10 mouse cellular contexts compared by ENCODE assay signal in the genomic region with DNA sequence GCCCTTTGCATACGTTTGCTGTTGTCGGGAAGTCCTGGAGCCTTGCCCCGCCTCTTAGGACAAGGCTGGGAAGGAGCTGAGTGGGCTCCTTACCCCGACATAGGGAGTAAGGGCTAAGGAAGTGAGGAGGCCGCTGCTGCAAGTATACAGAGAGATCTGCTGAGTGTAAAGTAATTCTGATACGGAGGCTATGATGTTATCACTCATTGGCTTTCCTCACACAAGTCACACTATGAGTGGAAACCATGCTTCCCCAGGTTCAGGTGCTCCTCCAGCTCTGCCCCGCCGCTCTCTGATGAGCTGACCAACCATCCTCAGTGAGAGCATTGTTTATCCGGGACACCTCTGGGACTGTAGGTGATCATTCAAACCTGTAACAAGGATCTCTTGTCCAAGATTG. TPM values are rescaled to one million over a fixed set of nuclear protein-coding genes. Genes with fewer than 3 reads are reported as not detected.
DNase-seq lines count a peak whose midpoint lies in the region; ATAC-seq and TF ChIP-seq lines count a peak whose summit lies in the region.
"Had no signal": no experiment of that assay in that cellular context is flagged by ENCODE, and none has a peak within 500 bp of the region (broad histone marks: within the 10 kb centered on the region; RNA-seq: fewer than 3 reads in every experiment).

No protein-coding gene starts in this region.

- H3K4me1 ChIP-seq in heart, postnatal 0 days (ENCODE audit: control insufficient read depth, insufficient read depth), result peaks cover 28% of the 10 kb centered on the region
- peaks cover 18% of the 10 kb centered on the region for H3K4me1 ChIP-seq in spleen, adult 2 months (ENCODE audit: control insufficient read depth, insufficient read depth, insufficient read length)
- H3K4me1 ChIP-seq in stomach, embryonic 15.5 days, result peaks cover 15% of the 10 kb centered on the region; the same call in 1 of the 2 replicates

- H3K9ac ChIP-seq in heart, postnatal 0 days (replicated peaks; ENCODE audit: low read depth, low read length), result no peak overlapping the region
- no peak overlapping the region for H3K9ac ChIP-seq in stomach, embryonic 15.5 days

- no peak for DNase-seq in heart, postnatal 0 days (ENCODE audit: low spot score)
- DNase-seq in heart, adult 18-20 months, result no peak
- DNase-seq in spleen, adult 2 months (ENCODE audit: low read depth in 1 of 2, low spot score in 2 of 2), result no peak
- DNase-seq in spleen, postnatal 4 days (ENCODE audit: low spot score in 2 of 2), result no peak
- no peak for DNase-seq in testis, postnatal 14 days (ENCODE audit: low spot score)
- no peak for DNase-seq in gastrocnemius, postnatal 14 days
- DNase-seq: kidney, adult 2 months; thymus, postnatal 36 days had no signal

- H3K27me3 ChIP-seq in heart, postnatal 0 days (ENCODE audit: control insufficient read depth, insufficient read depth, low read length), result no peaks in the 10 kb centered on the region
- H3K27me3 ChIP-seq in spleen, adult 2 months (ENCODE audit: control insufficient read depth, insufficient read depth, low read length), result no peaks in the 10 kb centered on the region
- no peaks in the 10 kb centered on the region for H3K27me3 ChIP-seq in stomach, embryonic 15.5 days (replicated peaks)

- TF ChIP-seq CTCF in heart, postnatal 0 days (IDR thresholded peaks at IDR 0.05; ENCODE audit: low read depth), result no peak
- no peak for TF ChIP-seq CTCF in spleen, adult 2 months (IDR thresholded peaks at IDR 0.05; ENCODE audit: extremely low read depth, insufficient read depth, insufficient read length, insufficient replicate concordance)

- intact Hi-C loops in gastrocnemius, postnatal 14 days (cut with DNase I; ENCODE audit: low total_unique reads), result no loop called here

- no peak for ATAC-seq in heart, postnatal 0 days (ENCODE audit: insufficient read depth, low read depth)
- 0 out of 2 replicates have a peak, but pooled peaks have one; percentile 15 for ATAC-seq in erythroid progenitor cell, adult 5-6 weeks (replicated peaks; ENCODE audit: low FRiP score, poor library complexity, severe bottlenecking)
- no peak for ATAC-seq in stomach, embryonic 15.5 days (ENCODE audit: insufficient read depth, low FRiP score, low read depth)

- TF ChIP-seq POLR2A in spleen, adult 2 months (IDR thresholded peaks at IDR 0.05; ENCODE audit: low read depth, low read length), result no peak

- WGBS in heart, postnatal 0 days, result 64% methylated on average over 9 of the region's 9 CpGs
- WGBS in spleen, adult 2 months, result 73% methylated on average over 9 of the region's 9 CpGs
- 49% methylated on average over 9 of the region's 9 CpGs for WGBS in stomach, embryonic 15.5 days

- no peaks in the 10 kb centered on the region for H3K9me3 ChIP-seq in heart, postnatal 0 days (replicated peaks; ENCODE audit: control insufficient read depth, low read length)
- H3K9me3 ChIP-seq in stomach, embryonic 15.5 days, result no peaks in the 10 kb centered on the region

- peaks cover 3% of the 10 kb centered on the region; the same call in 1 of the 2 replicates for H3K36me3 ChIP-seq in heart, postnatal 0 days (replicated peaks; ENCODE audit: control insufficient read depth, insufficient read depth, low read length)
- H3K36me3 ChIP-seq in spleen, adult 2 months (ENCODE audit: control insufficient read depth, insufficient read depth, low read length), result no peaks in the 10 kb centered on the region
- H3K36me3 ChIP-seq in stomach, embryonic 15.5 days, result no peaks in the 10 kb centered on the region

- H3K4me3 ChIP-seq in heart, postnatal 0 days (ENCODE audit: low read depth, low read length), result no peak overlapping the region
- no peak overlapping the region for H3K4me3 ChIP-seq in spleen, adult 2 months (ENCODE audit: extremely low read depth, insufficient read depth, insufficient read length)
- no peak overlapping the region for H3K4me3 ChIP-seq in stomach, embryonic 15.5 days (replicated peaks)

- H3K4me2 ChIP-seq in heart, postnatal 0 days (ENCODE audit: low read depth, low read length), result no peak overlapping the region
- H3K4me2 ChIP-seq in stomach, embryonic 15.5 days, result no peak overlapping the region

- TF ChIP-seq EP300 in heart, postnatal 0 days (IDR thresholded peaks at IDR 0.05; ENCODE audit: low read depth), result no peak

- H3K27ac ChIP-seq in heart, postnatal 0 days (ENCODE audit: low read depth), result peak overlapping the region; percentile 26; the same call in 1 of the 2 replicates
- peak overlapping the region; percentile 73 for H3K27ac ChIP-seq in spleen, adult 2 months (ENCODE audit: insufficient read depth, low read length)
- H3K27ac ChIP-seq in stomach, embryonic 15.5 days, result peak overlapping the region; percentile 21; the same call in 1 of the 2 replicates

RNA-seq across cellular contexts. Expression of a gene that starts 30.4 kb away (rescaled TPM):
- total RNA-seq in heart, postnatal 0 days (2014; rRNA removed; ENCODE audit: low replicate concordance), result 52.1 and 69.1 TPM in 2 replicates
- polyA plus RNA-seq in heart, postnatal 0 days (2015; fragmentation: Nextera tagmentation; extraction: Ambion mirVana), result 13.9 and 15.1 TPM in 2 replicates
- total RNA-seq in heart, adult 18-20 months (2021), result 10 to 100 TPM; 52.5 to 66.6 TPM
- 62.9 and 73.2 TPM in 2 replicates for polyA plus RNA-seq in spleen, adult 2 months (2012; rRNA removed)
- 7.9 and 19.7 TPM in 2 replicates for total RNA-seq in erythroid progenitor cell, adult 5-6 weeks (2015; ENCODE audit: low replicate concordance)
- 4.8 and 13.7 TPM in 2 replicates for total RNA-seq in erythroid progenitor cell, adult 5-6 weeks (2017; ENCODE audit: low replicate concordance)
- polyA plus RNA-seq in stomach, embryonic 15.5 days (2015; fragmentation: Nextera tagmentation; extraction: Ambion mirVana), result 31.1 and 32.9 TPM in 2 replicates
- total RNA-seq in gastrocnemius, postnatal 14 days (2021), result 10 to 100 TPM; 46.3 to 47.2 TPM

RNA-seq across cellular contexts. Expression of a gene that starts 44.4 kb away (rescaled TPM):
- 3.2 and 6.5 TPM in 2 replicates for total RNA-seq in heart, postnatal 0 days (2014; rRNA removed; ENCODE audit: low replicate concordance)
- 2.3 and 2.4 TPM in 2 replicates for polyA plus RNA-seq in heart, postnatal 0 days (2015; fragmentation: Nextera tagmentation; extraction: Ambion mirVana)
- total RNA-seq in heart, adult 18-20 months (2021), result 1 to 10 TPM; 7.1 to 7.8 TPM
- 4.6 and 5.0 TPM in 2 replicates for polyA plus RNA-seq in spleen, adult 2 months (2012; rRNA removed)
- total RNA-seq in erythroid progenitor cell, adult 5-6 weeks (2015; ENCODE audit: low replicate concordance), result 1.4 and 2.5 TPM in 2 replicates
- total RNA-seq in erythroid progenitor cell, adult 5-6 weeks (2017; ENCODE audit: low replicate concordance), result 0.98 and 1.3 TPM in 2 replicates
- 5.5 and 5.8 TPM in 2 replicates for polyA plus RNA-seq in stomach, embryonic 15.5 days (2015; fragmentation: Nextera tagmentation; extraction: Ambion mirVana)
- total RNA-seq in gastrocnemius, postnatal 14 days (2021), result 1 to 10 TPM; 8.2 to 9.9 TPM

Comparison
In these comparisons a context has a peak if more than half of its experiments do, and no peak if none do; other contexts are left out.
1. H3K27ac ChIP-seq: peak in every context shown above with its lines; median percentile 73 in spleen, adult 2 months; 26 in heart, postnatal 0 days; 21 in stomach, embryonic 15.5 days.